Comparison of ENCODE assay signal across 8 mouse cellular contexts in genomic region chr3:88832388-88832787, GRCm38 (mm10). TPM values are rescaled to one million over a fixed set of nuclear protein-coding genes. Genes with fewer than 3 reads are reported as not detected.
DNase-seq lines count a peak whose midpoint lies in the region; ATAC-seq lines count a peak whose summit lies in the region.
"Not testable (repeated sequence)": the region's sequence is repeated elsewhere in the genome, so short reads cannot be mapped to it uniquely, and the experiment has no call there.

No protein-coding gene starts in this region.

- peak; percentile 78 for ATAC-seq in hindbrain, embryonic 12.5 days (ENCODE audit: low FRiP score)
- ATAC-seq in liver, embryonic 16.5 days (ENCODE audit: low read depth), result peak; percentile 61
- ATAC-seq in neural tube, embryonic 11.5 days (ENCODE audit: insufficient read depth, low FRiP score, low TSS enrichment), result peak; percentile 70
- ATAC-seq in stomach, embryonic 15.5 days (ENCODE audit: insufficient read depth, low FRiP score, low read depth), result peak; percentile 61; the same call in 1 of the 2 replicates

- H3K27ac ChIP-seq in hindbrain, embryonic 12.5 days, result peak overlapping the region; percentile 70
- H3K27ac ChIP-seq in liver, embryonic 16.5 days (ENCODE audit: low read length); neural tube, embryonic 11.5 days (ENCODE audit: low read depth, low read length); stomach, embryonic 15.5 days: not testable (repeated sequence)

- WGBS in hindbrain, embryonic 12.5 days, result 2% methylated on average over 14 of the region's 14 CpGs
- WGBS in liver, embryonic 16.5 days (ENCODE audit: insufficient replicate concordance), result under 1% methylated on average over 14 of the region's 14 CpGs
- 1% methylated on average over 14 of the region's 14 CpGs for WGBS in neural tube, embryonic 11.5 days
- WGBS in stomach, embryonic 15.5 days, result 4% methylated on average over 14 of the region's 14 CpGs

- H3K27me3 ChIP-seq in hindbrain, embryonic 12.5 days; liver, embryonic 16.5 days (ENCODE audit: control insufficient read depth, insufficient read depth, low read depth, low read length); neural tube, embryonic 11.5 days (ENCODE audit: control insufficient read depth, insufficient read depth, low read length); stomach, embryonic 15.5 days (replicated peaks): not testable (repeated sequence)

- H3K9ac ChIP-seq in hindbrain, embryonic 12.5 days; liver, embryonic 16.5 days (ENCODE audit: low read depth, low read length); neural tube, embryonic 11.5 days (ENCODE audit: low read length); stomach, embryonic 15.5 days: not testable (repeated sequence)

- not testable (repeated sequence) for H3K9me3 ChIP-seq in hindbrain, embryonic 12.5 days (replicated peaks); liver, embryonic 16.5 days (replicated peaks; ENCODE audit: control insufficient read depth, low read length); neural tube, embryonic 11.5 days (ENCODE audit: control insufficient read depth, low read length); stomach, embryonic 15.5 days

- DNase-seq in R1 (ENCODE audit: low read depth, low spot score), result peak; percentile 86
- DNase-seq in cerebellum, postnatal 36 days, result peak; percentile 65 to 69
- peak; percentile 72 to 90 for DNase-seq in frontal cortex, postnatal 36 days (ENCODE audit: low spot score in 2 of 2)
- DNase-seq in layer of hippocampus, adult 8-10 months (ENCODE audit: low spot score in 2 of 2), result peak; percentile 77 to 84
- DNase-seq in neural tube, embryonic 11.5 days (ENCODE audit: low spot score), result peak; percentile 74

- peak overlapping the region; percentile 24; the same call in 1 of the 2 replicates for H3K4me3 ChIP-seq in hindbrain, embryonic 12.5 days
- not testable (repeated sequence) for H3K4me3 ChIP-seq in liver, embryonic 16.5 days (ENCODE audit: low read depth, low read length); stomach, embryonic 15.5 days (replicated peaks)
- H3K4me3 ChIP-seq in neural tube, embryonic 11.5 days (ENCODE audit: low read depth, low read length), result peak overlapping the region; percentile 36; the same call in 1 of the 2 replicates

- not testable (repeated sequence) for H3K36me3 ChIP-seq in hindbrain, embryonic 12.5 days; liver, embryonic 16.5 days (ENCODE audit: control insufficient read depth, insufficient read depth); neural tube, embryonic 11.5 days (ENCODE audit: control insufficient read depth, insufficient read depth, low read length); stomach, embryonic 15.5 days

- H3K4me2 ChIP-seq in hindbrain, embryonic 12.5 days (replicated peaks), result peak overlapping the region; percentile 34; the same call in 1 of the 2 replicates
- not testable (repeated sequence) for H3K4me2 ChIP-seq in liver, embryonic 16.5 days (ENCODE audit: low read depth, low read length); stomach, embryonic 15.5 days
- peak overlapping the region; percentile 27; the same call in 1 of the 2 replicates for H3K4me2 ChIP-seq in neural tube, embryonic 11.5 days (ENCODE audit: low read depth)

- H3K4me1 ChIP-seq in hindbrain, embryonic 12.5 days; liver, embryonic 16.5 days (ENCODE audit: control insufficient read depth, low read depth, low read length); neural tube, embryonic 11.5 days (ENCODE audit: control insufficient read depth, insufficient read depth, low read length); stomach, embryonic 15.5 days: not testable (repeated sequence)

RNA-seq across cellular contexts. Expression of gene Gon4l, which starts 2.6 kb away (rescaled TPM):
- polyA plus RNA-seq in hindbrain, embryonic 12.5 days (2016; fragmentation: Nextera tagmentation; extraction: Ambion mirVana), result 18.8 and 19.4 TPM in 2 replicates
- total RNA-seq in layer of hippocampus, adult 8-10 months (2022), result 10 to 100 TPM; 42.9 to 53.8 (median 47.6) TPM
- polyA plus RNA-seq in liver, embryonic 16.5 days (2015; fragmentation: Nextera tagmentation; extraction: Ambion mirVana), result 2.8 and 3.3 TPM in 2 replicates
- polyA plus RNA-seq in neural tube, embryonic 11.5 days (2014; fragmentation: Nextera tagmentation; extraction: Ambion mirVana), result 18.3 and 18.7 TPM in 2 replicates
- 8.6 and 9.3 TPM in 2 replicates for polyA plus RNA-seq in stomach, embryonic 15.5 days (2015; fragmentation: Nextera tagmentation; extraction: Ambion mirVana)

RNA-seq across cellular contexts. Expression of gene Syt11, which starts 57.4 kb away (rescaled TPM):
- polyA plus RNA-seq in hindbrain, embryonic 12.5 days (2016; fragmentation: Nextera tagmentation; extraction: Ambion mirVana), result 153 and 157 TPM in 2 replicates
- total RNA-seq in layer of hippocampus, adult 8-10 months (2022), result 100 to 1,000 TPM; 494 to 515 (median 510) TPM
- polyA plus RNA-seq in liver, embryonic 16.5 days (2015; fragmentation: Nextera tagmentation; extraction: Ambion mirVana), result 0.42 and 0.54 TPM in 2 replicates
- polyA plus RNA-seq in neural tube, embryonic 11.5 days (2014; fragmentation: Nextera tagmentation; extraction: Ambion mirVana), result 153 and 172 TPM in 2 replicates
- 17.1 and 22.3 TPM in 2 replicates for polyA plus RNA-seq in stomach, embryonic 15.5 days (2015; fragmentation: Nextera tagmentation; extraction: Ambion mirVana)

Comparison
In these comparisons a context has a peak if more than half of its experiments do, and no peak if none do; other contexts are left out.
1. RNA of gene Syt11, which starts 57.4 kb away (polyA plus RNA-seq): 153 to 172 TPM in neural tube, embryonic 11.5 days, 153 to 157 TPM in hindbrain, embryonic 12.5 days and 17.1 to 22.3 TPM in stomach, embryonic 15.5 days; 0.42 to 0.54 TPM in liver, embryonic 16.5 days; every median in the first group is over 10 times any median in the second.
2. Peak in every context shown above with its lines, with median percentiles within 50 percentile points of each other: DNase-seq and ATAC-seq.